Mouse (Mus musculus) embryonic facial prominence, embryonic 12.5 days (tissue): ENCODE results near the gene Acbd4. TPM values are rescaled to one million over a fixed set of nuclear protein-coding genes. Genes with fewer than 3 reads are reported as not detected.

ENCODE experiments used
- ATAC-seq: fragments of 200-750 bp; cut with Nextera tagmentation; 2 replicates; pipeline ENCODE4 v1.8.0; 2017; ENCODE audit not compliant: insufficient number of reproducible peaks, insufficient read depth, low FRiP score, low TSS enrichment
- H3K27ac ChIP-seq: fragments of 300-500 bp; sonication (generic); 2 replicates; pipeline ENCODE4 v1.5.1; 2016; ENCODE audit warnings: mild to moderate bottlenecking
- H3K27me3 ChIP-seq: fragments of 300-500 bp; sonication (generic); 2 replicates; pipeline ENCODE4 v1.6.1; 2016; ENCODE audit warnings: mild to moderate bottlenecking, moderate library complexity
- H3K36me3 ChIP-seq: fragments of 300-500 bp; sonication (generic); 2 replicates; pipeline ENCODE4 v1.6.1; 2016; ENCODE audit warnings: mild to moderate bottlenecking
- H3K4me1 ChIP-seq: fragments of 300-500 bp; sonication (generic); 2 replicates; pipeline ENCODE4 v1.6.1; 2016
- H3K4me2 ChIP-seq: fragments of 300-500 bp; sonication (generic); replicated peaks from 2 replicates; pipeline ENCODE4 v1.6.1; 2016; ENCODE audit warnings: mild to moderate bottlenecking, moderate library complexity
- H3K4me3 ChIP-seq: fragments of 300-500 bp; sonication (generic); 2 replicates; pipeline ENCODE4 v1.5.1; 2016; ENCODE audit warnings: mild to moderate bottlenecking
- H3K9ac ChIP-seq: fragments of 300-500 bp; sonication (generic); 2 replicates; pipeline ENCODE4 v1.6.1; 2016; ENCODE audit warnings: mild to moderate bottlenecking, moderate library complexity
- H3K9me3 ChIP-seq: fragments of 300-500 bp; sonication (generic); 2 replicates; pipeline ENCODE4 v1.6.1; 2016; ENCODE audit warnings: mild to moderate bottlenecking, moderate library complexity
- WGBS: fragments of 180-500 bp; shearing (Covaris S2); methylation state at CpG from one replicate; pipeline ENCODE4 v1.1.7; 2016; 5-methylcytosine and 5-hydroxymethylcytosine counted together
- polyA plus RNA-seq: library from polyadenylated mRNA; unstranded; fragments of >200 nt; fragmentation: Nextera tagmentation; extraction: Ambion mirVana; gene quantifications from 2 replicates; pipeline ENCODE4 v1.2.1, GENCODE M21; 2016

Gene Acbd4
- polyA plus RNA-seq, 1 experiment from 2014 or later = 9.7 TPM

DNA sequence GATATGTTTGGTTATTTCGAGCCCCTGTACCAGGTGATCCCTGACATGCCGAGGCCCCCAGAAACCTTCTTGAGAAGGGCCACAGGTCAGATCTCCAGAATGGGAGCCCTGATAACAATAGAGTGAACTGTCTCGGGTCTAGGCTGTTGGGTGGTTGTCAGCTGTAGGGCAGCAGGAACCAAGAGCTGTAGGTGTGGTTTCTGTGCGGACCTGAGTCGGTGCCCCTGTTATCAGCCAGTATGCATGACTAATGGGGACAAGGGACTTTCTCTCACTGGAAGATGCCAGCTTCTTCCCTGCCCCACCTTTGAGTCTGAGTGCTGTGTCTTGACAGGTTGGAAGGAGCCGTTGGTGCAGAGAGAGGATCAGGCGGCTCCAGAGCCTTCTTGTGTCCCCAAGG, 3.0 kb downstream of the Acbd4 start:
- Histone ChIP-seq H3K27ac (no peak overlapping the region), H3K4me3 (no peak overlapping the region), H3K9me3 (no peaks in the 10 kb centered on the region), H3K36me3 (no peaks in the 10 kb centered on the region), H3K9ac (no peak overlapping the region), H3K4me2 (no peak overlapping the region), H3K27me3 (peaks cover 34% of the 10 kb centered on the region), H3K4me1 (peaks cover 17% of the 10 kb centered on the region; the same call in 1 of the 2 replicates)
- ATAC-seq = no peak
- 77% methylated on average over 7 of the region's 7 CpGs for WGBS

DNA sequence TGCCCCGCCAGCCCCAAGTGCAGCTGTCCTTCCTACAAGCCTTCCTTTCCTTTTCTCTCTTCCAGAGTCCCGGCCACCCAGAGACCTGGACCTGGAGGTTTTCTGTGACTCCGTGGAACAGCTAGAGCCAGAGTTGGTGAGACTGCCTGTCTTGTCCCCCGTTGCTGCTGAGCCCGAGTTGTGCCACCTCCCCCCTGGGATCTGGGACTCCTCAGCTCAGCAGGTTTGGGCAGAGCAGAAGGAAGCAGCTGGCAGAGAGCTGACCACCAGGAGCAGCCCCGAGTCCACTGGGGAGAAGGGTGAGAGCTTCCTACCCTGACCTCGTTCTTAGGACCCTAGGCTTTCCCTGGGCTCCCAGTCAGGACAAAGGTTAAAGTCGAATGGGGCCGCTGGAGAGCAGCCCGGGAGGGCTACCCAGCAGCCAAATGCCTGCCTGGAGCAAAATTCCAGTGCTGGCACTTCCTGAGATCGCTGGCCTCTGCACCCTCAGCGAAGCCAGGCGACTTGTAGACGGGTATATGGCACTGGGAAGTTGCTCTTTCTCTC, 3.8 kb downstream of the Acbd4 start:
- no peak overlapping the region for H3K4me3 ChIP-seq
- 28% methylated on average over 14 of the region's 14 CpGs for WGBS
- H3K27me3 ChIP-seq = peaks cover 26% of the 10 kb centered on the region
- H3K27ac ChIP-seq = no peak overlapping the region
- no peaks in the 10 kb centered on the region for H3K9me3 ChIP-seq
- H3K4me2 ChIP-seq = no peak overlapping the region
- no peak for ATAC-seq
- H3K4me1 ChIP-seq = peaks cover 17% of the 10 kb centered on the region; the same call in 1 of the 2 replicates
- H3K9ac ChIP-seq = no peak overlapping the region
- no peaks in the 10 kb centered on the region for H3K36me3 ChIP-seq

DNA sequence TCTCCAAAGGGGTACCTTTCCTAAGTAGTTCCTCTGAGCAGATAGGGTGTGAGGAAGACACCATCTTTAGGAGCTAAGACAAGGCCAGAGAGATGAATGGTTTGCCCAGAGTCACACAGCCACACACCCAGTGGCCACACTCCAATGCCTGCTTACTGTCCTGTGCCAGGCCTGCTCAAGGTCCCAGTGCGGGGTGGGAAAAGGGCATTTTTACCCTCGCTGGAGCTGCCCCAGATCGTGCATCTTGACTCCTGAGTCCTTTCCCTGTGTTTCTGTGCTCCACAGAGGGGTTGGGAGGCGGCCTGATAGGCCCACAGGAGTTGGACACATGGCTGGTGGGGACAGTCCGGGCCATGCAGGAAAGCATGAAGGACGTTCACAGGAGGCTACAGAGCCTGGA, 4.3 kb downstream of the Acbd4 start:
- Histone ChIP-seq H3K36me3 (no peaks in the 10 kb centered on the region), H3K4me1 (peaks cover 17% of the 10 kb centered on the region; the same call in 1 of the 2 replicates), H3K27ac (no peak overlapping the region), H3K27me3 (peaks cover 21% of the 10 kb centered on the region), H3K9ac (no peak overlapping the region), H3K4me2 (no peak overlapping the region), H3K9me3 (no peaks in the 10 kb centered on the region), H3K4me3 (no peak overlapping the region)
- 83% methylated on average over 6 of the region's 6 CpGs for WGBS
- ATAC-seq = no peak

DNA sequence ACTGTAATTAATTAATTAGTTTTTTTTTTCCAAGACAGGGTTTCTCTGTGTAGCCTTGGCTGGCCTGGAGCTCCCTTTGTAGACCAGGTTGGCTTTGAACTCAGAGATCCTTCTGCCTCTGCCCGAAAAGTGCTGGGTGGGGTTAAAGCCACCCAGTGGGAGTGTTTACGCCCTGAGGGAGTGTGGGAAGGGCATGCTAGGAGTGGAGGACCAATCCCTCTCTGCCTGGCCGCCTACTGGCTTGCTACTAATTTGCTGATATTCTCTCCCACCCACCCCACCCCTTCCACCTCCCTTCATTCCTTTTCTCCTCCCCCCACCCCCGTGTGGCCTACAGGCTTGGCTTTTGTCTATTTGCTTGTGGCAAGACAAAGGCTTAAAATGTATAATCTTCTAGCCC, 4.9 kb downstream of the Acbd4 start:
- peaks cover 12% of the 10 kb centered on the region; the same call in 1 of the 2 replicates for H3K4me1 ChIP-seq
- 58% methylated on average over 4 of the region's 4 CpGs for WGBS
- ATAC-seq = no peak
- H3K27ac ChIP-seq = no peak overlapping the region
- no peak overlapping the region for H3K4me2 ChIP-seq
- no peaks in the 10 kb centered on the region for H3K36me3 ChIP-seq
- no peak overlapping the region for H3K9ac ChIP-seq
- no peaks in the 10 kb centered on the region for H3K9me3 ChIP-seq
- H3K4me3 ChIP-seq = no peak overlapping the region
- H3K27me3 ChIP-seq = peaks cover 18% of the 10 kb centered on the region

DNA sequence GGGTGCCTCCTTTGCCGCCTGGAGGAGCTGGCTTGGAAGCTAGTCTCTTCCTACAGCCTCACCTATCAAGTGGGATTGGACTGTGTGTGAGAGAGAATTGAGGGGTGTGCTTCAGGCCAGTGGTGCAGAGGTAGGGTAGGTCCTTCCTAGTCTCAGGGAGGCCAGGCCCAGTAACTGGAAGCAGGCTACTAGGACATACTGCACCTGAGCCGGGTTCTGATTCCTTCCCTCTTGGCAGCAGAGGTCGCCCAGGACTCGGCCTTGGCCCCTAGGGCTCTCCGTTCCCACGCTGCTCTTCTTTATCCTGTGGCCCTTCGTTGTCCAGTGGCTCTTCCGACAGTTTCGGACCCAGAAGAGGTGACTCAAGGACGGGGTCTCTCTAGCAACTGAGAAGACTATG, 9.8 kb downstream of the Acbd4 start:
- H3K4me3 ChIP-seq = peak overlapping the region; percentile 32
- H3K4me2 ChIP-seq = peak overlapping the region; percentile 54
- H3K27ac ChIP-seq = no peak overlapping the region
- peaks cover 12% of the 10 kb centered on the region; the same call in 1 of the 2 replicates for H3K4me1 ChIP-seq
- H3K27me3 ChIP-seq = peaks cover 4% of the 10 kb centered on the region
- ATAC-seq = no peak
- 19% methylated on average over 10 of the region's 10 CpGs for WGBS
- 0 out of 2 replicates have a peak overlapping the region, but pooled peaks have one; percentile 13 for H3K9ac ChIP-seq
- H3K9me3 ChIP-seq = no peaks in the 10 kb centered on the region
- no peaks in the 10 kb centered on the region for H3K36me3 ChIP-seq

DNA sequence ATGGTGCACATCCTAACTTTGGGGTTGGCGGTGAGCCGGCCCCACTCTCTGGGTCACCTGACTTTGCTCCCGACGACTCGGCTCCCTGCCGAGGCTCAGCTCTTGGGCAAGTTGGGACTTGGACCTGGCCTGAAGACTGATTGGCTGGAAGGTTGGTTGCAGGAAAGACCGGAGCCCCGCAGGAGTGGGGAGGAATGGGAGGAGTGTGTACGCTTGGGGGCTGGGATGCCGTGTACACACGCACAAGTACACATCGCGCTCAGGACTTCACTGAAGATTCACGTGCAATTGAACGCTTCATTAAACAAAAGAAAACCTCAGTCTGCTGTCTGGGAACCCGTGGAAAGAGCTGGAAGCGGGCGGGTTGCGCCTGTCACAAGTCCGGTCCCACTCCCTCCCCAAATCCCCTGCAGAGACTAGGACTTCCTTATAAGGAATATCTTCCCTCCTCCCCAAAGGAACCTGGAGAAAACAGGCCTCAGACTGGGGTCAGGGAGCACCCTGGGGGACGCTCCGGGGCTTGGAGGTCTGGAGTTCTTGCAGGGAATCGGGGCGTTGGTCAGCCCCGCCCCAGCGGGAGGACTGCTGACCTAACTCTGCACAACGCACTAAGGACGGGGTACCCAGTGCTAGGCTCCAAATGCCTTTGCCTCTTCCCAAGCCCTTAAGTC, 10.5 kb downstream of the Acbd4 start:
- 0 out of 2 replicates have a peak overlapping the region, but pooled peaks have one; percentile 32 for H3K27ac ChIP-seq
- H3K9me3 ChIP-seq = no peaks in the 10 kb centered on the region
- H3K36me3 ChIP-seq = no peaks in the 10 kb centered on the region
- peaks cover 12% of the 10 kb centered on the region; the same call in 1 of the 2 replicates for H3K4me1 ChIP-seq
- WGBS = 2% methylated on average over 28 of the region's 28 CpGs
- H3K4me3 ChIP-seq = peak overlapping the region; percentile 32
- 0 out of 2 replicates have a peak overlapping the region, but pooled peaks have one; percentile 13 for H3K9ac ChIP-seq
- ATAC-seq = peak; percentile 4; the same call in 1 of the 2 replicates
- H3K4me2 ChIP-seq = peak overlapping the region; percentile 54
- peaks cover 4% of the 10 kb centered on the region for H3K27me3 ChIP-seq

DNA sequence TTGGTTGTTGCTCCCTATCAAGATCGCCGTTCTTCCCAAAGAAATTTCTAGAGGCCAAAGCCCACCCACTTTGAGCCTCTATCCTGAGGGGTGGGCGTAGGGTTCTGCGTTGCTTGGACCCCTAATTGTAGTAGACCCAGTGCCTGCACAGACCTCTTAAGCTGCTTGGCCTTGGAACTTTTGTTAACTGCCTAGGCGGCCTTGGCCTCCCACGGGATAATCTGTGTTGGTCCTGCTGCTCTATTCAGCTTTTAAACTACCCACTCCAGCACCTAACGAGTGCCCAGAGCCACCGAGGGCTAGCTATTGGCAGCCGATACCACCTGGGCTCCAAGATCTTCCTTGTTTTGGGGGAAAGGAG, 11.1 kb downstream of the Acbd4 start:
- 12% methylated on average over 9 of the region's 9 CpGs for WGBS
- 0 out of 2 replicates have a peak overlapping the region, but pooled peaks have one; percentile 32 for H3K27ac ChIP-seq
- H3K27me3 ChIP-seq = peaks cover 4% of the 10 kb centered on the region
- no peak overlapping the region for H3K9ac ChIP-seq
- H3K4me2 ChIP-seq = peak overlapping the region; percentile 54
- H3K4me1 ChIP-seq = peaks cover 12% of the 10 kb centered on the region; the same call in 1 of the 2 replicates
- no peak for ATAC-seq
- H3K9me3 ChIP-seq = no peaks in the 10 kb centered on the region
- no peaks in the 10 kb centered on the region for H3K36me3 ChIP-seq
- peak overlapping the region; percentile 32 for H3K4me3 ChIP-seq

DNA sequence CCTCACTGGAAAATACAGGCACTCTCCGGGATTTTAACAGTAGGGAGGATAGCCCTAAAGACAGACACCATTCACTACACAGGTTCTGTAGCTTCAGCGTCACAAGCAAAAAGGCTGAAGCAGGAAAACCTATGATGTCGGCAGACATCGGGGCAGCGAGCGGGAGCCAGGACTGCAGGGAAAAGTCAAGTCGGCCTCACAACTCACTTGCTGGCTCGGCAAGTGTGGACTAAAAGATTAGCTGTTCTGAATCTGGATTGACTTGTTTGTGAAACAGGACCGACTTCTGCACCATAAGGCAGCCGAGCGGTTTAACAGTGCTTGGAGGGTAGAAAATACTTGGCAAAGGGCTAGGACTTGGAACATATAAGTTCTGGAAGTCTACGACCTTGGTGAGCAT, 11.5 kb downstream of the Acbd4 start:
- Histone ChIP-seq H3K27me3 (peaks cover 4% of the 10 kb centered on the region), H3K36me3 (no peaks in the 10 kb centered on the region), H3K27ac (no peak overlapping the region), H3K9ac (no peak overlapping the region), H3K4me1 (peaks cover 12% of the 10 kb centered on the region; the same call in 1 of the 2 replicates), H3K4me2 (peak overlapping the region; percentile 54; the same call in 1 of the 2 replicates), H3K4me3 (no peak overlapping the region), H3K9me3 (no peaks in the 10 kb centered on the region)
- ATAC-seq = no peak
- 34% methylated on average over 12 of the region's 12 CpGs for WGBS

DNA sequence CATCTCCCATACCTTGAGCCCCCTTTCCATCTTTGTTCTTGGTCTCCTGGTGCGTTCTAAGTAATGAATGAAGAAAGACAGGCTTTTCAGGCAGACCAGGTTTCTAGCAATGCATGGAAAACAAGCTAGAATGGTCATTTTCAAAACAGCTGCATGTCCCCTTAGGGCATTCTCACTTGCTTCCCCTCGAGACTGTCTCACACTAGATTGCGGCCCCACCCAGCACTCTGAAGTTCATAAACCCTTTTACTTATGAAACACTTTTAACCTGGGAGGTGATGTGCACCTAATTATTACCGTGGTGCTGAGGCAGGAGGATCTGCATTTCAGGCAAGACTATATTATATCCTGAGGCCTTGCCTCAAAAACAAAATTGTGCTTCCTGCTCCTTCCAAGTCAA, 12.3 kb downstream of the Acbd4 start:
- H3K9me3 ChIP-seq = no peaks in the 10 kb centered on the region
- no peak overlapping the region for H3K27ac ChIP-seq
- WGBS = 66% methylated on average over 4 of the region's 4 CpGs
- no peak overlapping the region for H3K4me2 ChIP-seq
- H3K27me3 ChIP-seq = peaks cover 4% of the 10 kb centered on the region
- no peak overlapping the region for H3K9ac ChIP-seq
- peaks cover 17% of the 10 kb centered on the region for H3K4me1 ChIP-seq
- H3K4me3 ChIP-seq = no peak overlapping the region
- no peaks in the 10 kb centered on the region for H3K36me3 ChIP-seq
- ATAC-seq = no peak

DNA sequence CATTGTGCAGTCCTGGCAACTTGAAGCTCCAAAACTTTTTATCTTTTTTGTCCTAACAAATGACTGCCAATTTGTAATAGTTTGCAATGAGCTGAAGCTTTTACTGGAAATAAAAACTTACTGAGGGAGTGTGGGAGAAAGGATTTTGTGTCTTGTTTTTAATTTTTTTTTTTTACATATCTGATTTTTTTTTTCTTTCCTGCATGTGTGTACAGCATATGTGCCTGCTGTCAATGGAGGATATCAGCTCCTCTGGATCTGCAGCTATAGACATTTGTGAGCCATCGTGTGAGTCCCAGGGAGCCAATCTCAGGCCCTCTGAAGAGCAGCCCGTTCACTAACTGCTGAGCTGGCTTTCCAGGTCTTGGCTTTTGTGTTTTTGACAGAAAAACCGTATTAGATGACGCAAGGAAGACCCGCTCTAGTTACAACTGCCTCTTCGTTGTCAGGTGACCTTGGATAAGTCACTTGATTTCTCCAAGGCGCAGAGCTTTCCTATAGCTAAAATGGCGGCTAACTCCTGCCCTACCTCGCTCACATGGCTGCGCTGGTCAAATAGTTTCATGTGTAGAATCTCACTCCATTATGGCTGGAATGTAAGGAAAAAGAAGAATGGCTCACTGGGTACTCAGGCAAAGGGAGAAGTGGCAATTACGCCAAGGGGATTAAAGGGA, 12.9 kb downstream of the Acbd4 start:
- Histone ChIP-seq H3K36me3 (no peaks in the 10 kb centered on the region), H3K4me2 (peak overlapping the region; percentile 65), H3K4me1 (peaks cover 20% of the 10 kb centered on the region), H3K27ac (peak overlapping the region; percentile 91; the same call in 1 of the 2 replicates), H3K9me3 (no peaks in the 10 kb centered on the region), H3K4me3 (peak overlapping the region; percentile 66), H3K9ac (peak overlapping the region; percentile 81), H3K27me3 (peaks cover 4% of the 10 kb centered on the region)
- ATAC-seq = no peak
- 84% methylated on average over 11 of the region's 11 CpGs for WGBS

DNA sequence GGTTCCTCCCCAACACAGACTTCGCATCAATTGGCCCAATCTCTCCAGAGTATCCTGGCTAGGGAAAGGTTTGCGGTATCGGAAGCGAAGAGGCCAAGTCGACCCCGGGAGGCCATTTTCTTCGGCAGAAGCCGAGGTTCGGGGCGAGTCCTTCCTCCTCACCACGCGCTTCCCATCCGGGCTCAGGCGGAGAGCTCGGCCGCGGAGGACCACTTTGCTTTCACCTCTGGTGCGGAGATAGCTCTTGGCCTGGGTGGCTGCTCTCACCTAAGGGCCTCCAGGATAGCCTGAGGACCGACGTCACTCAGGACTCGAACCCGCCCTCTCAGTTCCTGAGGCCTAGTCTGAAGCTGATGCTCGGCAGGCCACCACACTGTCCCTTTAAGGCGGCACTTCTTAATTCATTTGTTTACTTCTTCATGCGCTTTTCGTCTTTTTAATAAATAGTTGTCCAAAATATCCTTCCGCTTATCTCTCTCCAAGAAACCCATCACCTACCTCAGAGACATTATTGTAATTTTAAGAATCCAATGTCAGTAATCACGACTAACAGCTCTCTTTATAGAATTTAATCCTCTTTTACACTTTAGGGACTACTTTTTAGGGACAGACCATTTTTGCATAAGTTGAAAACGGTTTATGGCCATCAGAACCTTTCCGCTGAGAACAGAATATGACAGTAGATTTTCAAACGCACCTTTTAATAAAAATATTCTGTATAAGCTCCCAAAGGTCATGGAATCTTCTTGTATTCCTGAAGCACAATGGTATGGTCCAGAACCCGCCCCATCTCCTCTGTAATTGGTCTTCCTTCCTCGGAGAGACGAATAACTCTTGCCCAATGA, 13.9 kb downstream of the Acbd4 start:
- Histone ChIP-seq H3K27me3 (peaks cover 4% of the 10 kb centered on the region), H3K9me3 (no peaks in the 10 kb centered on the region), H3K4me3 (peak overlapping the region; percentile 66), H3K36me3 (no peaks in the 10 kb centered on the region), H3K27ac (peak overlapping the region; percentile 91), H3K4me2 (peak overlapping the region; percentile 65), H3K4me1 (peaks cover 20% of the 10 kb centered on the region), H3K9ac (peak overlapping the region; percentile 81)
- ATAC-seq = peak; percentile 65
- 2% methylated on average over 34 of the region's 34 CpGs for WGBS
